Mouse (Mus musculus) brown adipose tissue, adult 24 weeks (tissue): Measurements from ENCODE around the gene 4930435E12Rik. TPM values are rescaled to one million over a fixed set of nuclear protein-coding genes. Genes with fewer than 3 reads are reported as not detected.

Experiments
- H3K27ac ChIP-seq: fragments of 200-500 bp; replicated peaks from 2 replicates; pipeline ENCODE4 v1.5.1; 2012; ENCODE audit warnings: low read depth, mild to moderate bottlenecking, low read length
- H3K4me1 ChIP-seq: fragments of 200-500 bp; 2 replicates; pipeline ENCODE4 v1.6.1; 2012; ENCODE audit warnings: low read length, mixed read lengths; ENCODE audit not compliant: control insufficient read depth, insufficient read depth, insufficient read length
- H3K4me3 ChIP-seq: fragments of 200-500 bp; 2 replicates; pipeline ENCODE4 v1.5.1; 2012; ENCODE audit warnings: low read depth, mild to moderate bottlenecking, low read length, moderate library complexity; ENCODE audit not compliant: insufficient read depth
- polyA plus RNA-seq: library from polyadenylated mRNA; stranded (reverse); fragments of >200 nt; gene quantifications from 2 replicates; pipeline ENCODE4 v1.2.4, GENCODE M21; 2012; ENCODE audit not compliant: missing spikeins, insufficient read depth, insufficient read length

4930435E12Rik gene
- polyA plus RNA-seq, 1 experiment = not detected

- Histone ChIP-seq H3K27ac (no peak overlapping the region), H3K4me1 (no peaks in the 10 kb centered on the region; the same call in 1 of the 2 replicates), H3K4me3 (no peak overlapping the region)
These were observed 46.6 kb downstream of the 4930435E12Rik start for GRCm38 (mm10) chr16:38781946-38782345.

DNA sequence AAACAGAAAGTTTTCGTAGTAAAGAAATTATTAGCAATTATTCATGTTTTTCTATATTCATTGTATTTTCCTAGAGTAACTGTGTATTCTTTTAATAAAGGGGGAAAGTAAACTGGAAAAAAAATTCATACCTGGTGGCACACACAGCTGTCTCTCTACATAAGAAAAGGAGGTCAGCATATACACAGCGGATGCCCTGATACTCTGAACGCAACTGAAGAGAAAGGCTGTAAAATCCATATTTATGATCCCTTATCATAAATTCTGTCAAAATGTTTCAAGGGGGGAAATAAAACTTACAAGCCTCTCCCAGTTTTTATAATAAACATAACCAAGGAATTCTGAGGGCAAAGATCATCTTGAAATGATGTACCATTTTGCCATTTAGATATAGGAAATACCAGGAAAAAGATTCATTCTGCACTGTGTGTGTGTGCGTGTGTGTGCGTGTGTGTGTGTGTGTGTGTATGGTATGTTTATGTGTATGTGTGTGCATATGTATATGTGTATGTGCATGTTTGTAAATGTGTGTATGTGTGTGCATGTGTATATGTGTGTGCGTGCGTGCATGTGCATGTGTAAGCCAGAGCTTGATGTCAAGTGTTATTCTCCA lies 47.5 kb downstream of the 4930435E12Rik start:
- Histone ChIP-seq H3K27ac (no peak overlapping the region), H3K4me3 (no peak overlapping the region), H3K4me1 (no peaks in the 10 kb centered on the region; the same call in 1 of the 2 replicates)

DNA sequence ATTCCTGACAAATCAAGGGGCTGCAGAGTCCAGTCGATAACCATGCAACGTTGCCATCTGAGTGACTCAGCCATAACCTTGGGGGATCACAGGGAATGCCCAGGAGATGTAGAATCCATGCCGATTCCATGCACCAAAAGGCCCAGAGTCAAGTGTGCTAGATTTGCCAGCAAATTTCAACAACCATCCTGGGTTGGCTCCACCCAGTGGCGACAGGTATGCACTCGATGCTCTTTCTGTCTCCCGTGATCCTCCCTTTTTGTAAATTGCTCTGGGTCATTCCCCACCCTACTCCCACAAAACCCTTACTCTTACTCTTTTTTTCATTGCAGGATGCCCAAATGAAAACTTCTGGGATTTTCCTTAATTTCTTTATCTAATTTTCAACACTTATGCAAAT lies 52.2 kb downstream of the 4930435E12Rik start:
- Histone ChIP-seq H3K4me1 (no peaks in the 10 kb centered on the region), H3K27ac (no peak overlapping the region), H3K4me3 (no peak overlapping the region)

DNA sequence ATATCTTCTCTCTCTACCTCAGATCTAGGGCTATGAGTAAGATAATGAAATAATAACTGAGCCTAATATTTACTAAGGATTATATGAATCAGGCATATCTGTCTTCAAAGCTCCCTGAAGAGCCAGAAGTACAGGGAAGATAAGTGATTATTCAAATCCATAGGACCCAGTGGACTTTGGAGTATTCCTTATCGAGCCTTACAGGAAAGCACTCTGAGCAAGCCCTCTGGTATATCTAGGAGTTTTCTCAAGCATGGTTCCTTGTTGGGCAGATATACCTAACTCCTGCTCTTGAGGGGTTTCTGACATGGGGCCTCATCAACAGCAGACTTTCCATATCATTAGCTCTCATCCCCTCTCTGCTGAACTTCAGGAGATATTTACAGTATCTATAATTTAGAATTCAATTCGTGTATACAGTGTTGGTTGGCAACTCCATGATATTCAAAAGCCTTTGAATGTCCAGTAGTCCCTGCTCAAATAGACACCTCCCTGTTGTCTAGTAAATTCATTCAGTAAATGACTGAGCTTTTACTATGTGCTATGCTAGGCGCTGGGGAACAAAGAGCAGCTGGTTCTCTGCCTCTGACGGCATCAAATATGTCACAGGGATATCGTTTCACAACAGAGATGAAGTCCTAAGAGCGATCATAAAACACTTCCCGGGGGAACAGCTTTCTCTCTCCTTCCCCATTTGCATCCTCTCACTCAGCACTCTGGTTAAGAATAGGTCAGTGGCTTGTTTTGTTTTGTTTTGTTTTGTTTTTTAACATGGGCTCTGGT lies 53.4 kb downstream of the 4930435E12Rik start:
- H3K4me3 ChIP-seq = no peak overlapping the region
- H3K4me1 ChIP-seq = no peaks in the 10 kb centered on the region

DNA sequence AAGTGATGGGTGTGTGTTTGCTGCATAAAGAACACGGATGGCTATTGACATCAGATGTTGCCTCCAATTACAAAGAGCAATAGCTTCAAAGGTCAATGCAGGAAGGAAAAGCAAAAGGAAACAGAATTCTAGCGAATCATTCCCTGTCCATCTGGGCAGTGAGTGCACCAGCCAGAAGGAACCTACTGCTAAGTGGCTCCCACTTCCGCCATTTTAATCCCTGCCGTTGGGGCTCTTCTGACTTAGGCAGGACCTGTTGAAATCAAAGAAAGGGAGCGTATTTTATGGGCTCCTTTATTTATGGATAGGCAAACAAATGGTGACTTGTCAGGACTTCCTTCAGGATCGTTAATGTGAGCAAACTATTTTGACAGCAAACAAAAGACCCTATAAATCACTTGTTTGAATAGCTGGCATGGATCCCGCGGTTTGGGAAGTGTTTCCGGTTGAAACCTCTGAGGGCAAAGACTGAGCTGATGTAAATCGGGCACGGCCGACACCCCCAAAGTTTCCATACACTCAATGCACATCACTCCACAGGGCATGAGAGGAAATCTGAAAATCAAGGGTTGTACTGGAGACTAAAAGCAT lies 55.5 kb downstream of the 4930435E12Rik start:
- no peak overlapping the region for H3K4me3 ChIP-seq
- H3K27ac ChIP-seq = no peak overlapping the region
- no peaks in the 10 kb centered on the region for H3K4me1 ChIP-seq

More for the DNA sequence above, 53.4 kb downstream of the 4930435E12Rik start:
- H3K27ac ChIP-seq = no peak overlapping the region

DNA sequence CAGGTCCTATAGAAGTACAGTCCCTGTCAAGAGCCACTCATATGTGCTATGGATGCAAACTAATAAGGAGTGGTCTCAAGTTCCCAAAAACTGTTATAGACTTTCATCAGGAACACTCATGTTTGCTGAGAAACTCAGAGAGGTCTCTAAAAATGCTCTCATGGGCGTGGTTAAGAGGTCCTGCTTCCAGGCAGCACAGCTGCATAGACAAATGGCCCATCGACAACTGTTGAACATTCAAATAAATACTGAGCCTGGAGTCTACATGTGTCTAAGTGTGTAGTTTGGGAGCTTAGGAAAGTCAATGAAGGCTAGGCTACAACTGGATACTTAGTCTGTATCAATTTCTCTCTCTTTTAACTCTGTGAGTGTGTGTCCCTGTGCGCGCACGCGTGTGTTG lies 57.4 kb downstream of the 4930435E12Rik start:
- no peak overlapping the region for H3K4me3 ChIP-seq
- H3K4me1 ChIP-seq = no peaks in the 10 kb centered on the region
- no peak overlapping the region for H3K27ac ChIP-seq

- H3K27ac ChIP-seq = no peak overlapping the region
- H3K4me3 ChIP-seq = no peak overlapping the region
These were observed 59.0 kb downstream of the 4930435E12Rik start for GRCm38 (mm10) chr16:38769529-38769928.

GRCm38 (mm10) chr16:38768386-38768785 lies 60.2 kb downstream of the 4930435E12Rik start:
- H3K4me1 ChIP-seq = peaks cover 4% of the 10 kb centered on the region; the same call in 1 of the 2 replicates
- no peak overlapping the region for H3K4me3 ChIP-seq
- no peak overlapping the region for H3K27ac ChIP-seq

More at GRCm38 (mm10) chr16:38769529-38769928, 59.0 kb downstream of the 4930435E12Rik start:
- H3K4me1 ChIP-seq = no peaks in the 10 kb centered on the region

- Histone ChIP-seq H3K27ac (no peak overlapping the region), H3K4me1 (peaks cover 9% of the 10 kb centered on the region; the same call in 1 of the 2 replicates), H3K4me3 (no peak overlapping the region)
These were observed 60.8 kb downstream of the 4930435E12Rik start for GRCm38 (mm10) chr16:38767761-38768160.

- Histone ChIP-seq H3K4me3 (no peak overlapping the region), H3K4me1 (peaks cover 14% of the 10 kb centered on the region; the same call in 1 of the 2 replicates), H3K27ac (no peak overlapping the region)
These were observed 61.9 kb downstream of the 4930435E12Rik start for GRCm38 (mm10) chr16:38766671-38767070.

DNA sequence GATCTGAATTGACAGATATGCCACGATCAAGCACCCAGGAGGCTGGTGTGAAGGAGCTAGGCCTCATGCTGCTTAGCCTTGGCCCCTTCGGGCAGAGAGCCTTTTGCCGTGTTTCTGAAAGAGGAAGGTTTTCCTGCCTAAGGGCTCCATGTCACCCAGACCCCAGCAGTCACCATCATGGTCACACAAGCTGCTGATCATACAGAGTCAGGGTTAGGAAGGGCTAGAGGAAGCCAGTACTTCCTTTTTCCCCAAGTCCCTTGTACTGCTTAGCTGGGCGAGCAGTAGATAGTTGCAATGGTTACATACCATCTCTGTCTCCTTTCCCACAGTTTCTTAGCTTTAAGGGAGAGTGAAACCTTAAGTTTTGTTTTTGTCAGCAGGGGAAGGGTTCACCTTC lies 65.0 kb downstream of the 4930435E12Rik start:
- peaks cover 18% of the 10 kb centered on the region; the same call in 1 of the 2 replicates for H3K4me1 ChIP-seq
- peak overlapping the region; percentile 64 for H3K27ac ChIP-seq
- no peak overlapping the region for H3K4me3 ChIP-seq

DNA sequence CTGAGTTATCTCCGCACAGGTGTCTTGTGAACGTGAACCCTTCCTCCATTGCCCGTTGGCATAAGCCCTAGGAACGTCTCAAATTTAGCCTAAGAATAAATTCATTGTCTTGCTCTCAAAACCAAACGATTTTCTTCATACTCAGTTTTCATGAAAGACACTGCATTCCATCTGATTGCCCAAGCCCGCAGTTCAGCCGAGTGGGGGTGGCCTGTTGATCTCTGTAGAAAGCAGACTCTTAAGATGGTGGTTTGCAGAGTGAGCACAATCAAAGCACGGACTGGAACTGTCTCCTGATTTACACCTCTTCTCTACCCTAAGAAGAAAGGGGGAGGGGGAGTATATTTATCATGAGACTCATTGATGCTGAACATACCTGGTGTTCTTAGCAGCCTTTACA lies 66.1 kb downstream of the 4930435E12Rik start:
- peaks cover 25% of the 10 kb centered on the region for H3K4me1 ChIP-seq
- no peak overlapping the region for H3K27ac ChIP-seq
- no peak overlapping the region for H3K4me3 ChIP-seq

Other genes with a start within 250 kb of the 4930435E12Rik start
- 7.5 and 9.7 TPM in 2 replicates for gene Arhgap31, start 115.5 kb downstream of the 4930435E12Rik start, polyA plus RNA-seq
- gene B4galt4, start 86.5 kb downstream of the 4930435E12Rik start, polyA plus RNA-seq = 2.4 and 3.5 TPM in 2 replicates
- gene Upk1b, start 28.4 kb downstream of the 4930435E12Rik start, polyA plus RNA-seq = not detected in 2 replicates
- 0.28 and 0.54 TPM in 2 replicates for gene Igsf11, start 63.9 kb upstream of the 4930435E12Rik start, polyA plus RNA-seq